Mouse (Mus musculus): ENCODE data around the gene Pacsin2.

DNA sequence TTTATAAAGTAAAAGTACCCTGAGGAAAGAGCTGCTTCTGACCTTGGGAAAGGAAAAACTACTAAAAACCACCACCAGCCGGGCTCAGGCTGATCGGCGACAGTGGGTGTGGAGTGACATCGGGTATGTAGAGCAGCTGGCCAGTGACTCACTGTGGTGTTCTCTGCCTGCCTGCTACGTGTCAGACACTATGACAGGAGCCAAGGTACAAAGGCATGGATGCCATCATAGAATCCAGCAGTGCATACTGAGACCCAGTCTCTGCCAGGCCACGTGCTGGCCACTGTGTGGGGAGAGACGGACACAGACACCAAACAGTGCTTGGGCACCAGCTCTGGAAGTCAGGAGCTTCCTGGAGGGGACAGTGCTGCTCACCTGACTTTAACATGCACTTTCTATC, 119.5 kb downstream of the Pacsin2 start:
- no peak for TF ChIP-seq POLR2A (IDR thresholded peaks at IDR 0.05; ENCODE audit: extremely low read depth, insufficient read depth, low read length)
- no peak for TF ChIP-seq CTCF (IDR thresholded peaks at IDR 0.05; ENCODE audit: low read depth, low read length)
